Mouse (Mus musculus): ENCODE measurements around the gene Fcrl1. TPM values are rescaled to one million over a fixed set of nuclear protein-coding genes. Genes with fewer than 3 reads are reported as not detected.

Fcrl1 gene
- polyA plus RNA-seq (2012; rRNA removed) = 0.06 TPM in 1 of 2 replicates, not detected in the other

DNA sequence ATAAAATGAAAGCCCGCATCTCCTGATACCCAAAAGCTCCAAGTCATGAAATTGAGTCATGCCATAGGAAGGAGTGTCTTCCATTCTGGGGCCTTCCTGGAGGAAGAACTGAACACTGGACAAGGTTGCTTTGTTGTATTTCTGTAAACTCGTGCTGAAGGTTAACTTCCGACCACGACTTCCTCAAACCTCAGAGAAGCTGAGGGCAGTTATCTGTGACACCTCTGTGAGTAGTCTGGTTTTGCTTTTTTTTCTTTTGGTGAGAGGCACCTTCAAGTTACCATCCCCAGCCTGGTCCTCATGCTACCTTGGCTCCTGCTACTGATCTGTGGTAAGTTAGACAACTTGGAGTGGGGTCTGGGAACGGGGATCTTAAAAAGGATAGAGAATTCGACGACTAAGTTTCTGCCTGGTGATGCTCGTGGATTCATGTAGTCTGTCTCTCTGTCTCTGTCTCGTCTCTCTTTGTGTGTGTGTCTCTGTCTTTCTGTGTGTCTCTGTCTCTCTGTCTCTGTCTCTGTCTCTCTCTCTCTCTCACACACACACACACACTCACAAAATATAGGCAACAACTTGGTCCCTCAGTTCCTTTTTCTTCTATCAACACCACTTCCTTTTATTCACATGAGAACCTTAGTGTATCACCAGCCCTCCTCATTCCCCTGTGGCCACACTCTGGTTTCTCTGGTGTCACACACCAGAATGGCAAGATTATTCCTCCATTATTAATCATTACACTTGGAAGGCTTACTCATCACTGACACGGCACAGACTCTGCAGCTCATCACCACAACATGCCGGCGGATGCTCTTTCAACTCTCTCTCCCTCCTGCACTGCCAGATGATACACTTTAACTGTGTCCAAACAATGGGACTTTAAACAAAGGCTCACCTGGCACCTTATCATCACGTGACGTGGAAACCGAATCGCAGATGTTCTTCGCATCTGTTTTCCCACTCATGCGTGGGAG, at the start of gene Fcrl1:
Gene Fcrl1, plus strand, starts transcription at position 193 of the 971 bp plus-strand sequence.

DNA sequence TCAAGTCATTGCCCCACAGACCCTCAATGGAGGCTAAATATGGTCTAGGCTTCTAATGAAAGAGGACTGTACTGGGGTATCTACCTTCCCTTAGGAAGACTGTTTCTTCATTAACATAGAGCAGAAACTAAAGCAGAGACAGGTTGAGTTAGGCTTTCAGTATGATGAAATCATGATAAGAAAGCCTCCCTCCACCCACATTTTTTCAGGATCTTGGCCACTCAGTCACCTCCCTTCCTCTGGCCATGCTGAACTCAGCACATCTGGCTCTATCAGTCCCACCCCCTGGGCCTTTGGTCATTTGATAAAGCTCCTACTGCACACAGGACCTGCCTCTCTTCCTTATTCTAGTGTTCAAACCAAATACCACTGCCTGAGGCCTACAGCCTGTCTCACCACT, 18.6 kb upstream of the Fcrl1 start, which contains the start of gene Cd5l:
Gene Cd5l, plus strand, starts transcription at position 301 of the 400 bp plus-strand sequence.

DNA sequence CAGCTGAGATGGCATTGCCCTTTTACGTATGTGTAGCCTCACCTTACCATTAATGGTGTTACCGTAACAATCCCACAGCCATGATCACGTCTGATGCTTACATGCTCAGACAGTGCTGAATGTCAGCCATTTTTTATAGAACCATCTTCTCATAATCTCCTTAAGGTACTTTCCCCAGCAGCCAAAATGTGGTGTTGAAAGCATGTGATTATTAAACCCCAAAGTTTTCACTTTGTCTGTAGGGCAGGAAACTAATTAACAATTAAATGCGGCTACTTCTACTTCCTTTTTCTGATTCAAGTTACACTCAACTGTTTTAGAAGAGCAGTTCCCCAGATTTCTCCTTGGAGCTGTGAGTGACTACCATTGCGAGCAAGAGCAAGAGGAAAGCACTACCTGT, 59.3 kb downstream of the Fcrl1 start, which contains the start of gene Fcrl5:
Gene Fcrl5, plus strand, starts transcription at position 295 of the 400 bp plus-strand sequence.

Other genes with a start within 250 kb of the Fcrl1 start
- 14.1 and 15.1 TPM in 2 replicates for gene Kirrel, start 201.6 kb upstream of the Fcrl1 start, polyA plus RNA-seq (2012; rRNA removed)
- 8.2 and 8.3 TPM in 2 replicates for gene Fcrls, start 112.6 kb upstream of the Fcrl1 start, polyA plus RNA-seq (2012; rRNA removed)
- 0.09 and 0.13 TPM in 2 replicates for gene Cd5l, start 18.5 kb upstream of the Fcrl1 start, polyA plus RNA-seq (2012; rRNA removed)
- gene Fcrl5, start 59.4 kb downstream of the Fcrl1 start, polyA plus RNA-seq (2012; rRNA removed) = not detected in 2 replicates
- 10.0 and 10.2 TPM in 2 replicates for gene Etv3, start 149.0 kb downstream of the Fcrl1 start, polyA plus RNA-seq (2012; rRNA removed)
- 34.5 and 35.4 TPM in 2 replicates for gene Arhgef11, start 241.2 kb downstream of the Fcrl1 start, polyA plus RNA-seq (2012; rRNA removed)